Mouse (Mus musculus): Measurements from ENCODE around the gene Cntnap5a. TPM values are rescaled to one million over a fixed set of nuclear protein-coding genes. Genes with fewer than 3 reads are reported as not detected.

Gene Cntnap5a
- polyA plus RNA-seq, 1 experiment from 2014 or later: 0.01 TPM

DNA sequence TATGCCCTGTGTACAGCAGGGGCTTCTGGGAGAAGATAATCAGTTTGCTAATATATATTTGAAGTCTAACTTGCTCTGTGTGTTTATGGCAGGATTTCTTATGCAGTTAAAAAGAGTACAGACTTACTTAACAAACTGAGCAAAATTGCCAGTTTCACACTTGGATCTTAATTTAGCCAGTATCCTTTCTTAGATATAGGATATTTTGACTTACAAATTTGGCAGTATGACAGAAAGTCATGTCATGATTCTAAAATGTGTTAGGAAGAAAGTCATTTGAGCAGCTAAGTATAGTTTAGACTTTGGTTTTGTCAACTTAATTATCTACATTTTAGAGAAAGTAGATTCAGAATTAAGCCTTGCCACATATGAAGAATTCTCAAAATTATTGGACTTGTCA, 167.7 kb downstream of the Cntnap5a start:
- Histone ChIP-seq H3K4me1 (ENCODE audit: insufficient read depth, low read length) (no peaks in the 10 kb centered on the region), H3K9me3 (ENCODE audit: low read length) (no peaks in the 10 kb centered on the region), H3K27me3 (ENCODE audit: insufficient read depth, low read length) (no peaks in the 10 kb centered on the region), H3K36me3 (ENCODE audit: insufficient read depth, low read length) (no peaks in the 10 kb centered on the region), H3K4me2 (replicated peaks; ENCODE audit: low read depth, low read length) (no peak overlapping the region), H3K27ac (ENCODE audit: low read length) (no peak overlapping the region), H3K4me3 (ENCODE audit: low read length) (no peak overlapping the region), H3K9ac (replicated peaks; ENCODE audit: low read length) (no peak overlapping the region)
- no peak for ATAC-seq (ENCODE audit: low FRiP score, low TSS enrichment)

DNA sequence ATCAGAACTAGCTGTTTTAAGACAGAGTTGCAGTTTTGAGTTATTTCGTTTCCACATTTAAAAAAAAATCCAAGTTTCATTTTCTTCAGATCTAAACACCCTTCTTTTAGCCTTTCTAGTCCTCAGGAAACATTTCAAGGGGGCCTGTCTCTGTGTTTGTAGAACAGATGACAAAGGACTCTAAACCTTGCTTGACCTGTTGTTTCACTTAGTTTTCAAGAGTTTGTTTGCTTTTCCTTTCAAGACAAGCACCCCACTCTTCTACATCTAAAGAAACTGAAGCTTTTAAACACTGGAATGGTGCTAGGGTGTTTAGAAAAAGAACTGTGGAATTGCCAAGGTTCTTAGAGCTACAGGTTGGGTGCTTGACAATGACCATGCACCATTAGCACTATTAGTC, 233.8 kb downstream of the Cntnap5a start:
- no peak for ATAC-seq (ENCODE audit: low FRiP score, low TSS enrichment)
- H3K27me3 ChIP-seq (ENCODE audit: insufficient read depth, low read length): no peaks in the 10 kb centered on the region
- H3K4me1 ChIP-seq (ENCODE audit: insufficient read depth, low read length): no peaks in the 10 kb centered on the region
- no peaks in the 10 kb centered on the region for H3K9me3 ChIP-seq (ENCODE audit: low read length)
- no peak overlapping the region for H3K9ac ChIP-seq (replicated peaks; ENCODE audit: low read length)
- H3K4me3 ChIP-seq (ENCODE audit: low read length): no peak overlapping the region
- 78% methylated on average over 1 of the region's 1 CpGs for WGBS
- H3K4me2 ChIP-seq (replicated peaks; ENCODE audit: low read depth, low read length): no peak overlapping the region
- H3K27ac ChIP-seq (ENCODE audit: low read length): no peak overlapping the region
- no peaks in the 10 kb centered on the region for H3K36me3 ChIP-seq (ENCODE audit: insufficient read depth, low read length)

DNA sequence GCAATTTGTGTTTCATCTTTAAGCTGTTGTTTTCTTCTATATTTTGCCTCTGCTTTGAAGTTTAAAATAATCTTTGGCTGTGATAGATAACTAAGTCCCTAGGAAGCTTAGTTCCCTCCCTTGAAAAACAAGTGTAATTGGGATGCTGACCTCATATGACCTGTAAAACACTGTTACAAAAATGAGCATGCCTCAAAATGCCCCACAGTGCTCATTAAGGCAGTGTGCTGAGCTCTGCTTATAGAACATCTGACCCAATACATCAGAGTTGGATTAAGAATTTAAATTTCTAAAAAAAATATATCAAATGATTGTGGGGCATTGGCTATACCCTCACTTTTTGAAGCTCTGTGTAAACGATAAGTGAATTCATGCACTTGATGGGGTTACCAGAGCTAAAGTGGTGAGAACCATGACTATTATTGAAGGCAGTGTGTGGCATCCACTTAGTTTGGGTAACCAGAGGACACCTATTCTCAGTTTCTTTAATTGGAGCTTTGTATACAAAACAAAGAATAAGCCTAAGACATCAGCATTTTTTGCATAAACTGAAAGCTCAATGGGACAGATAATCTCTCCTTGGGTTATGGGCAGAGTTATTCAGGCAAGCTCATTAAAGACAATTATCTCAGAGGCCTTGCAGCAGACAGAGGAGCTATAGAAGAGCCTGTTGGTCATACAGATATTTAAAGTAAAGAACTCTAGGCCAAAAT, 241.6 kb downstream of the Cntnap5a start:
- Histone ChIP-seq H3K4me2 (replicated peaks; ENCODE audit: low read depth, low read length) (no peak overlapping the region), H3K9ac (replicated peaks; ENCODE audit: low read length) (no peak overlapping the region), H3K9me3 (ENCODE audit: low read length) (no peaks in the 10 kb centered on the region), H3K4me3 (ENCODE audit: low read length) (no peak overlapping the region), H3K36me3 (ENCODE audit: insufficient read depth, low read length) (no peaks in the 10 kb centered on the region), H3K27me3 (ENCODE audit: insufficient read depth, low read length) (no peaks in the 10 kb centered on the region), H3K27ac (ENCODE audit: low read length) (no peak overlapping the region), H3K4me1 (ENCODE audit: insufficient read depth, low read length) (no peaks in the 10 kb centered on the region)
- no peak for ATAC-seq (ENCODE audit: low FRiP score, low TSS enrichment)
- 87% methylated on average over 1 of the region's 1 CpGs for WGBS

DNA sequence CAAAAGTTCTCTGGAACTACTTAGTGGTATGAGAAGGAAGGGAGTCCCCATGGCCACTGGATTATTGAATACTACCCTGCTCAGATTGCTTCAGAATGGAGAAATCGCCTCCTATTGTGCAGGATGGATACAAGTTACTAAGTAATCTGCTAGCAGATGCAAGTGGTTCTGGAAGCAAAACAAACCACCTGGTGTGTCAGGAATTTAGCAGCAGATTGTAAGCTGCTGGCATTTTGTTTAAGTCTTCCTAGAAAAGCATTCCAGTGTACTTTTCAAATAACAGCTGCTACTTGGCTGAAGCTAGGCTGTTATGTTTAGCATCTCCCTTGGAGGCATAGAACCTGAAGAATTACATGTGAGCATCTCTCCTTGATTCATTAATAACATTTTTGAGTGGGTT, 247.5 kb downstream of the Cntnap5a start:
- no peak overlapping the region for H3K4me2 ChIP-seq (replicated peaks; ENCODE audit: low read depth, low read length)
- no peak overlapping the region for H3K27ac ChIP-seq (ENCODE audit: low read length)
- H3K4me3 ChIP-seq (ENCODE audit: low read length): no peak overlapping the region
- H3K9ac ChIP-seq (replicated peaks; ENCODE audit: low read length): no peak overlapping the region
- H3K9me3 ChIP-seq (ENCODE audit: low read length): no peaks in the 10 kb centered on the region
- 39% methylated on average over 1 of the region's 1 CpGs for WGBS
- no peaks in the 10 kb centered on the region for H3K36me3 ChIP-seq (ENCODE audit: insufficient read depth, low read length)
- no peak for ATAC-seq (ENCODE audit: low FRiP score, low TSS enrichment)
- no peaks in the 10 kb centered on the region for H3K27me3 ChIP-seq (ENCODE audit: insufficient read depth, low read length)
- no peaks in the 10 kb centered on the region for H3K4me1 ChIP-seq (ENCODE audit: insufficient read depth, low read length)

DNA sequence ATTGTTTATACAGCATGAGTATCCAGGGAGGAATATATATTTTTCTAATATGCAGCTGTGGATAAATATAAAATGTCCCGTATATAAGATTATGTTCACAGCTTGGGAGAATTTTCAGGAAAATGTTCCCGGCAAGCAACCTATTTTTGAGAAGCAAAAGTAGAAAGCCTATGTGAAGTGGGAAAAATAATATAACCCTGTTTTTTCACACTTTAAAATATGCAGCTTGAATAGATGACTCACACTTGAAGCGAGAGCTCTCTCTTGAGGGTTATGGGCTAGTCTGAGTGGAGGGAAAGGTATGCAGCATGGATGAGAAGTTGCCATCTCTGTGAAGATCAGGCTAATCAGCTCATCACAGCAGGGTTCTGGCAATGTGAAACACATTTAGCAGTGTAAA, 261.3 kb downstream of the Cntnap5a start:
- Histone ChIP-seq H3K4me3 (ENCODE audit: low read length) (no peak overlapping the region), H3K4me2 (replicated peaks; ENCODE audit: low read depth, low read length) (no peak overlapping the region), H3K9ac (replicated peaks; ENCODE audit: low read length) (no peak overlapping the region), H3K4me1 (ENCODE audit: insufficient read depth, low read length) (no peaks in the 10 kb centered on the region), H3K27me3 (ENCODE audit: insufficient read depth, low read length) (no peaks in the 10 kb centered on the region), H3K9me3 (ENCODE audit: low read length) (no peaks in the 10 kb centered on the region), H3K27ac (ENCODE audit: low read length) (no peak overlapping the region), H3K36me3 (ENCODE audit: insufficient read depth, low read length) (no peaks in the 10 kb centered on the region)
- 89% methylated on average over 3 of the region's 3 CpGs for WGBS
- no peak for ATAC-seq (ENCODE audit: low FRiP score, low TSS enrichment)

DNA sequence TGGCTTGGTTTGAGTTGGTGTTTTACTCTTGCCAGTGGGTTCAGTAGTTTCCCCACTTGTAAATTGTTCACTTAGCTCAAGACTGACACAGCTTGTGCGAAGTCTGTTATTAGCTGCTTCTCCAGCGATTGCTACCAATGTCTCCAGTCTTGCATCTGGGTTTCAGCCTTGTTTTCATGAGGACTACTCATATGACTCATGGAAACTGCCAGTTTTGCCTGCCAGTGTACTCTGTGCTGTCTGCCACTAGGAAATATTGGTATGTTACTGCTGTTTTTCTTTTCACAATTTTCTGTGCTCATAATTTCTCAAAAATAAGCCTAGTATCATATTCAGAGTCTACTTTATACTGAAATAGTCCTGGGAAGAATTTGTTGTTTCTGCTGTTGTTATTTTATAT, 272.0 kb downstream of the Cntnap5a start:
- H3K27me3 ChIP-seq (ENCODE audit: insufficient read depth, low read length): no peaks in the 10 kb centered on the region
- H3K9ac ChIP-seq (replicated peaks; ENCODE audit: low read length): no peak overlapping the region
- no peaks in the 10 kb centered on the region for H3K9me3 ChIP-seq (ENCODE audit: low read length)
- ATAC-seq (ENCODE audit: low FRiP score, low TSS enrichment): no peak
- no peak overlapping the region for H3K4me2 ChIP-seq (replicated peaks; ENCODE audit: low read depth, low read length)
- 91% methylated on average over 2 of the region's 2 CpGs for WGBS
- no peak overlapping the region for H3K4me3 ChIP-seq (ENCODE audit: low read length)
- H3K36me3 ChIP-seq (ENCODE audit: insufficient read depth, low read length): no peaks in the 10 kb centered on the region
- no peak overlapping the region for H3K27ac ChIP-seq (ENCODE audit: low read length)
- H3K4me1 ChIP-seq (ENCODE audit: insufficient read depth, low read length): no peaks in the 10 kb centered on the region

DNA sequence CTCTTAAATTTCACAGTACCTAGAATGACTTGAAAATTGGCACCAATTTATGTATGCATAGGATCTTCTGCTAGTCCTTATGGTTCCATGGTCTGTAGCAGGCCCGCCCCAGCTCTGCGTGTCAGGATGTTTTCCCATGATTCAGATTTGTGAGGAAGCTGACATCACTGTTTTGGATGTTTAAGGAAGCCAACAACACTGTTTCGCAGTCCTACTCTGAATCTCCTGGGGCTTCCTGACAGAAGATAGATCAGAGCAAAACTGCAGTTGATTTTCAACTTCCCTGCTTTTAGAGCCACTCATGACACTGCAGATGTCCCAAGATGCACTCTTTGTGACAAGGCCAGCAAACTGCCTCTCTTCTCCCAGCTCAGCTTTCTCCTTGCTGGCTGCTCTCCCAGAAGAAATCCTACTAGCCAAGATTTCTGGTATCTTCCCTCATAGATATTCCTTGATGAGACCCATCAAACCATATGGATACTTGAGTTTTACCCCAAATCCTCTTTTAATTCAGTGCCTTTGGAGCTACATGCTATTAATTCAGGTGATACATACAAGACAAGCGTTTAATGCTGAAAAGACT, 280.5 kb downstream of the Cntnap5a start:
- Histone ChIP-seq H3K4me3 (ENCODE audit: low read length) (no peak overlapping the region), H3K36me3 (ENCODE audit: insufficient read depth, low read length) (no peaks in the 10 kb centered on the region), H3K27ac (ENCODE audit: low read length) (no peak overlapping the region), H3K4me2 (replicated peaks; ENCODE audit: low read depth, low read length) (no peak overlapping the region), H3K9me3 (ENCODE audit: low read length) (no peaks in the 10 kb centered on the region), H3K27me3 (ENCODE audit: insufficient read depth, low read length) (no peaks in the 10 kb centered on the region), H3K9ac (replicated peaks; ENCODE audit: low read length) (no peak overlapping the region), H3K4me1 (ENCODE audit: insufficient read depth, low read length) (no peaks in the 10 kb centered on the region)
- 80% methylated on average over 4 of the region's 4 CpGs for WGBS
- no peak for ATAC-seq (ENCODE audit: low FRiP score, low TSS enrichment)

DNA sequence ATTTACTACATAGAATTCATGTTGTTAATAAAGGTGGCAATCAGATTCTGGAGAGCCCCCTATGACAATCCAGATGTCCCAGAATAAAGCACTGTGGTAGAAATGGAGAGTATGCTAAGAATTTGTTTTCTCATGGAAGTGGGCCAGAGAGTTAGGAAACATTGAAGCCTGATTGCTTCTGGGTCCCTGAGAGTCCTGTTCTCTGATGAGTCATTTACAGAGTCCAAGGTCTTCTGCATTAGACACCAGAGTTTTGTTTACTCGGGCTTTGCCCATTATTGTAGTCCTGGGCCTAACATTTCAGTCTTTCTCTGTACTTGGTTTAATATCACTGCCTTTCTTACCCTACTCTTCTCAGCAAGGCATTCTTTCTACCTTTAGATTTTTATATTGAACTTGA, 305.6 kb downstream of the Cntnap5a start:
- Histone ChIP-seq H3K27ac (ENCODE audit: low read length) (no peak overlapping the region), H3K9me3 (ENCODE audit: low read length) (no peaks in the 10 kb centered on the region), H3K4me3 (ENCODE audit: low read length) (no peak overlapping the region)

DNA sequence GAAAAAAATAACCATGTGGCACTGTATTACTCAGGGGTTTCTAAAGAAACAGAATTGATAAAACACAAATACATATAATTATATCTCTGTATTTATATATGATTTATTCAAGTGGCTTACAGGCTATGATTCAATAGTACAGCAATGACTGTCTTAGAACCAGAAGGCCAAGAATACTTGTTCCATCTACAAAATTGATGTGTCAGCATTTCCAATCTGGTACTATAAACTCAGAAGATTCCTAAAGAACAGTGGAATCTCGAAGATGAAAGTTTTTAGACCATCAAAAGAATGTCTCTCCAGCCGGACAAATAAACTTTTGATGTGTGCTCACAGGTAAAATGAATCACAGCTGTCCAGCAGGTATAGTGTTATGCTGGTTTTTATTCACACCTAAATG, 331.2 kb downstream of the Cntnap5a start:
- Histone ChIP-seq H3K9me3 (ENCODE audit: low read length) (no peaks in the 10 kb centered on the region), H3K4me3 (ENCODE audit: low read length) (no peak overlapping the region), H3K27me3 (ENCODE audit: insufficient read depth, low read length) (no peaks in the 10 kb centered on the region), H3K27ac (ENCODE audit: low read length) (no peak overlapping the region), H3K4me1 (ENCODE audit: insufficient read depth, low read length) (no peaks in the 10 kb centered on the region), H3K36me3 (ENCODE audit: insufficient read depth, low read length) (no peaks in the 10 kb centered on the region), H3K9ac (replicated peaks; ENCODE audit: low read length) (no peak overlapping the region), H3K4me2 (replicated peaks; ENCODE audit: low read depth, low read length) (no peak overlapping the region)
- 79% methylated on average over 2 of the region's 2 CpGs for WGBS
- no peak for ATAC-seq (ENCODE audit: low FRiP score, low TSS enrichment)

More for the DNA sequence above, 305.6 kb downstream of the Cntnap5a start:
- Histone ChIP-seq H3K9ac (replicated peaks; ENCODE audit: low read length) (no peak overlapping the region), H3K4me2 (replicated peaks; ENCODE audit: low read depth, low read length) (no peak overlapping the region), H3K27me3 (ENCODE audit: insufficient read depth, low read length) (no peaks in the 10 kb centered on the region), H3K36me3 (ENCODE audit: insufficient read depth, low read length) (no peaks in the 10 kb centered on the region), H3K4me1 (ENCODE audit: insufficient read depth, low read length) (no peaks in the 10 kb centered on the region)
- ATAC-seq (ENCODE audit: low FRiP score, low TSS enrichment): no peak
- WGBS: 88% methylated on average over 1 of the region's 1 CpGs

DNA sequence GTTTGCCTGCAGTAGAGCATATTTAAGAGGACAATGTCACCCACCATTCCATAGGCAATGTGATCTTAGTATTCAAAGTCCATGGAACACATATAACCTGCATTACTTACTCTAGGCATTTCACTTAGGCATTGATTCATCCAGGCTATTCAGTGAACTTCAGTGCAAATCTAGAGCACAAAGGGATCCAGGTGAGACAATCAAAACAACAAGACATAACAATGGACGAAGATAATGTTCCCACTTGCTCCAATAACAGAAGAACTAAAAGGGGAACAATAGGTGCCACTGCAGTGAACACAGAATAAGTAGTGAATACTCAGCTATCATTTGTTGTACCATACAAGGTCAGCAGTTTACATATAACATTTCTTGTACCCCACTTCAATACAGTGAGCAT, 345.1 kb downstream of the Cntnap5a start:
- Histone ChIP-seq H3K9ac (replicated peaks; ENCODE audit: low read length) (no peak overlapping the region), H3K27ac (ENCODE audit: low read length) (no peak overlapping the region), H3K4me2 (replicated peaks; ENCODE audit: low read depth, low read length) (no peak overlapping the region), H3K4me3 (ENCODE audit: low read length) (no peak overlapping the region), H3K4me1 (ENCODE audit: insufficient read depth, low read length) (no peaks in the 10 kb centered on the region), H3K27me3 (ENCODE audit: insufficient read depth, low read length) (no peaks in the 10 kb centered on the region), H3K9me3 (ENCODE audit: low read length) (no peaks in the 10 kb centered on the region; the same call in 1 of the 2 replicates), H3K36me3 (ENCODE audit: insufficient read depth, low read length) (no peaks in the 10 kb centered on the region)
- no peak for ATAC-seq (ENCODE audit: low FRiP score, low TSS enrichment)
- WGBS: 83% methylated on average over 1 of the region's 1 CpGs

All from kidney, embryonic 16.5 days (tissue).